Mouse (Mus musculus) right cerebral cortex, postnatal 4 days (tissue): Measurements from ENCODE around the gene Gm7971.
"Not testable (repeated sequence)": the region's sequence is repeated elsewhere in the genome, so short reads cannot be mapped to it uniquely, and the experiment has no call there.

Source experiments
- DNase-seq: peaks from one replicate; pipeline ENCODE4 v3.0.0-alpha.2; 2022

Gene Gm7971

GRCm38 (mm10) chr5:95594775-95595174 is at the start of gene Gm7971:
Gm7971 (minus strand) TSS chr5:95594875.
- not testable (repeated sequence) for DNase-seq
